Mouse (Mus musculus) E14TG2a.4 (cell line): ENCODE measurements around the gene Bace2.

Source experiments
- CTCF ChIP-seq: conservative IDR thresholded peaks from 2 replicates; pipeline ENCODE4 v1.5.1; 2014; ENCODE audit warnings: low read length
- NANOG ChIP-seq: IDR thresholded peaks from 2 replicates; pipeline ENCODE4 v1.6.1; 2014; ENCODE audit warnings: borderline replicate concordance, low read length, mixed read lengths
- POU5F1 ChIP-seq: IDR thresholded peaks from 2 replicates; pipeline ENCODE4 v1.6.1; 2014; ENCODE audit warnings: low read length, borderline replicate concordance

- no peak for TF ChIP-seq CTCF
- TF ChIP-seq POU5F1: no peak
- no peak for TF ChIP-seq NANOG
These were observed 62.4 kb downstream of the Bace2 start for GRCm38 (mm10) chr16:97418749-97419453.
